Mouse (Mus musculus) kidney, postnatal 0 days (tissue): Measurements from ENCODE around the gene Gm20388. TPM values are rescaled to one million over a fixed set of nuclear protein-coding genes. Genes with fewer than 3 reads are reported as not detected.
A peak's percentile ranks its signal among the peaks of the same experiment; 100 is the strongest.

Source experiments
- ATAC-seq: fragments of 200-750 bp; cut with Nextera tagmentation; replicated peaks from 2 replicates; pipeline ENCODE4 v1.8.0; 2017; ENCODE audit warnings: low read depth, moderate number of reproducible peaks, moderate TSS enrichment, moderate library complexity; ENCODE audit not compliant: low FRiP score
- DNase-seq: peaks from one replicate; pipeline ENCODE4 v3.0.0-alpha.2; 2016; ENCODE audit warnings: low spot score
- H3K27ac ChIP-seq: fragments of 300-500 bp; sonication (generic); 2 replicates; pipeline ENCODE4 v1.5.1; 2014; ENCODE audit warnings: mild to moderate bottlenecking
- H3K27me3 ChIP-seq: fragments of 300-500 bp; sonication (generic); 2 replicates; pipeline ENCODE4 v1.6.1; 2014; ENCODE audit warnings: low read length, mixed read lengths; ENCODE audit not compliant: insufficient read depth
- H3K36me3 ChIP-seq: fragments of 300-500 bp; sonication (generic); 2 replicates; pipeline ENCODE4 v1.6.1; 2014; ENCODE audit warnings: low read length, mixed read lengths; ENCODE audit not compliant: insufficient read depth
- H3K4me1 ChIP-seq: fragments of 300-500 bp; sonication (generic); replicated peaks from 2 replicates; pipeline ENCODE4 v1.6.1; 2014; ENCODE audit warnings: antibody characterized with exemption, low read length, mixed read lengths; ENCODE audit not compliant: insufficient read depth
- H3K4me2 ChIP-seq: fragments of 300-500 bp; sonication (generic); 2 replicates; pipeline ENCODE4 v1.6.1; 2014; ENCODE audit warnings: mild to moderate bottlenecking, low read length, moderate library complexity, mixed read lengths
- H3K4me3 ChIP-seq: fragments of 300-500 bp; sonication (generic); replicated peaks from 2 replicates; pipeline ENCODE4 v1.5.1; 2014; ENCODE audit warnings: low read depth, low read length
- H3K9ac ChIP-seq: fragments of 300-500 bp; sonication (generic); 2 replicates; pipeline ENCODE4 v1.6.1; 2014; ENCODE audit warnings: low read depth, low read length
- H3K9me3 ChIP-seq: fragments of 300-500 bp; sonication (generic); replicated peaks from 2 replicates; pipeline ENCODE4 v1.6.1; 2016; ENCODE audit warnings: low read length, inconsistent platforms, mixed read lengths
- CTCF ChIP-seq: IDR thresholded peaks from 2 replicates; pipeline ENCODE4 v1.5.1; 2016; ENCODE audit warnings: antibody characterized with exemption, low read depth, mild to moderate bottlenecking, moderate library complexity
- WGBS: fragments of 180-500 bp; shearing (Covaris S2); extraction: QIAGEN DNeasy Blood & Tissue Kit; methylation state at CpG from one replicate; pipeline ENCODE4 v1.1.7; 2014; 5-methylcytosine and 5-hydroxymethylcytosine counted together
- polyA plus RNA-seq: library from polyadenylated mRNA; unstranded; fragments of >200 nt; fragmentation: Nextera tagmentation; extraction: Ambion mirVana; gene quantifications from 2 replicates; pipeline ENCODE4 v1.2.1, GENCODE M21; 2015

The Gm20388 gene
- polyA plus RNA-seq, 1 experiment from 2014 or later: not detected

GRCm38 (mm10) chr8:120227578-120227876, 316.9 kb downstream of the Gm20388 start:
- Histone ChIP-seq H3K4me3 (no peak overlapping the region; the same call in 1 of the 2 replicates), H3K27ac (no peak overlapping the region), H3K9me3 (no peaks in the 10 kb centered on the region), H3K9ac (no peak overlapping the region), H3K36me3 (no peaks in the 10 kb centered on the region), H3K4me1 (peaks cover 37% of the 10 kb centered on the region), H3K4me2 (peak overlapping the region; percentile 95), H3K27me3 (peaks cover 5% of the 10 kb centered on the region; the same call in 1 of the 2 replicates)
- ATAC-seq (no peak), DNase-seq (no peak)
- no peak for TF ChIP-seq CTCF

- DNase-seq: peak; percentile 97
- 11% methylated on average over 14 of the region's 52 CpGs for WGBS
Observed at GRCm38 (mm10) chr8:120227891-120228591, 317.4 kb downstream of the Gm20388 start, which contains the start of gene Gse1. TSS of gene Gse1 (plus strand) at chr8:120228456.

GRCm38 (mm10) chr8:120228781-120229573, 318.3 kb downstream of the Gm20388 start:
- ATAC-seq (no peak), DNase-seq (no peak)
- peak overlapping the region; percentile 65 for H3K9ac ChIP-seq
- peak overlapping the region; percentile 59 for H3K4me3 ChIP-seq
- H3K27me3 ChIP-seq: peaks cover 5% of the 10 kb centered on the region; the same call in 1 of the 2 replicates
- H3K4me2 ChIP-seq: peak overlapping the region; percentile 95
- under 1% methylated on average over 106 of the region's 125 CpGs for WGBS
- no peak for TF ChIP-seq CTCF
- no peaks in the 10 kb centered on the region for H3K36me3 ChIP-seq
- H3K4me1 ChIP-seq: peaks cover 34% of the 10 kb centered on the region
- H3K9me3 ChIP-seq: no peaks in the 10 kb centered on the region
- 0 out of 2 replicates have a peak overlapping the region, but pooled peaks have one; percentile 10 for H3K27ac ChIP-seq

More at GRCm38 (mm10) chr8:120227891-120228591, 317.4 kb downstream of the Gm20388 start, which contains the start of gene Gse1:
- Histone ChIP-seq H3K4me3 (peak within 1 kb of the TSS; percentile 59), H3K4me2 (peak within 1 kb of the TSS; percentile 95), H3K27ac (0 out of 2 replicates have a peak within 1 kb of the TSS, but pooled peaks have one; percentile 10), H3K9me3 (no peaks in the 10 kb centered on the region), H3K9ac (peak within 1 kb of the TSS; percentile 65), H3K4me1 (peaks cover 34% of the 10 kb centered on the region), H3K27me3 (peaks cover 5% of the 10 kb centered on the region; the same call in 1 of the 2 replicates), H3K36me3 (no peaks in the 10 kb centered on the region)
- ATAC-seq: peak; percentile 60
- TF ChIP-seq CTCF: no peak

- Histone ChIP-seq H3K4me1 (peaks cover 38% of the 10 kb centered on the region), H3K36me3 (no peaks in the 10 kb centered on the region), H3K27ac (no peak overlapping the region), H3K9ac (peak overlapping the region; percentile 65), H3K4me2 (peak overlapping the region; percentile 95), H3K27me3 (peaks cover 5% of the 10 kb centered on the region; the same call in 1 of the 2 replicates), H3K4me3 (peak overlapping the region; percentile 59), H3K9me3 (no peaks in the 10 kb centered on the region)
- no peak for DNase-seq
- ATAC-seq: no peak
- WGBS: 2% methylated on average over 22 of the region's 22 CpGs
- TF ChIP-seq CTCF: no peak
Observed at GRCm38 (mm10) chr8:120229574-120229916, 318.9 kb downstream of the Gm20388 start.

- no peak for DNase-seq
- H3K9me3 ChIP-seq: no peaks in the 10 kb centered on the region
- peaks cover 5% of the 10 kb centered on the region; the same call in 1 of the 2 replicates for H3K27me3 ChIP-seq
- H3K9ac ChIP-seq: peak overlapping the region; percentile 65
- H3K4me1 ChIP-seq: peaks cover 41% of the 10 kb centered on the region
- no peak overlapping the region for H3K27ac ChIP-seq
- no peak for ATAC-seq
- peak overlapping the region; percentile 59 for H3K4me3 ChIP-seq
- H3K4me2 ChIP-seq: peak overlapping the region; percentile 95
- no peak for TF ChIP-seq CTCF
- H3K36me3 ChIP-seq: no peaks in the 10 kb centered on the region
- WGBS: 15% methylated on average over 22 of the region's 22 CpGs
Observed at GRCm38 (mm10) chr8:120230081-120230480, 319.4 kb downstream of the Gm20388 start.

GRCm38 (mm10) chr8:120230715-120231614, 320.3 kb downstream of the Gm20388 start:
- Histone ChIP-seq H3K9me3 (no peaks in the 10 kb centered on the region), H3K27me3 (peaks cover 5% of the 10 kb centered on the region; the same call in 1 of the 2 replicates), H3K4me2 (peak overlapping the region; percentile 95), H3K27ac (no peak overlapping the region), H3K4me1 (peaks cover 41% of the 10 kb centered on the region), H3K9ac (no peak overlapping the region), H3K4me3 (peak overlapping the region; percentile 59), H3K36me3 (no peaks in the 10 kb centered on the region)
- DNase-seq (peak; percentile 40), ATAC-seq (no peak)
- WGBS: 28% methylated on average over 18 of the region's 18 CpGs
- TF ChIP-seq CTCF: no peak; the same call in 1 of the 2 replicates
